Mouse (Mus musculus) bone marrow macrophage, adult 2 months (primary cell): ENCODE results near the gene Gstm4. TPM values are rescaled to one million over a fixed set of nuclear protein-coding genes. Genes with fewer than 3 reads are reported as not detected.
"Not testable (repeated sequence)": the region's sequence is repeated elsewhere in the genome, so short reads cannot be mapped to it uniquely, and the experiment has no call there.

Experiments used
- H3K27ac ChIP-seq: 2 replicates; pipeline ENCODE4 v1.5.1; 2012; ENCODE audit warnings: low read depth, low read length; ENCODE audit not compliant: insufficient read depth
- H3K4me1 ChIP-seq: 2 replicates; pipeline ENCODE4 v1.6.1; 2012; ENCODE audit warnings: low read length; ENCODE audit not compliant: control insufficient read depth, insufficient read depth
- H3K4me3 ChIP-seq: 2 replicates; pipeline ENCODE4 v1.5.1; 2012; ENCODE audit warnings: mild to moderate bottlenecking, low read length, moderate library complexity; ENCODE audit not compliant: insufficient read depth
- CTCF ChIP-seq: IDR thresholded peaks from 2 replicates; pipeline ENCODE4 v1.5.1; 2012; ENCODE audit warnings: low read depth, mild to moderate bottlenecking, low read length, moderate library complexity
- POLR2A ChIP-seq: IDR thresholded peaks from 2 replicates; pipeline ENCODE4 v1.6.1; 2012; ENCODE audit warnings: mild to moderate bottlenecking, low read depth, low read length, borderline replicate concordance
- polyA plus RNA-seq: library from polyadenylated mRNA; stranded (reverse); fragments of >200 nt; gene quantifications from 2 replicates; pipeline ENCODE4 v1.2.4, GENCODE M21; 2012; ENCODE audit not compliant: missing spikeins, insufficient read depth, insufficient read length

Gstm4 gene
- polyA plus RNA-seq, 1 experiment = 10.1 TPM

DNA sequence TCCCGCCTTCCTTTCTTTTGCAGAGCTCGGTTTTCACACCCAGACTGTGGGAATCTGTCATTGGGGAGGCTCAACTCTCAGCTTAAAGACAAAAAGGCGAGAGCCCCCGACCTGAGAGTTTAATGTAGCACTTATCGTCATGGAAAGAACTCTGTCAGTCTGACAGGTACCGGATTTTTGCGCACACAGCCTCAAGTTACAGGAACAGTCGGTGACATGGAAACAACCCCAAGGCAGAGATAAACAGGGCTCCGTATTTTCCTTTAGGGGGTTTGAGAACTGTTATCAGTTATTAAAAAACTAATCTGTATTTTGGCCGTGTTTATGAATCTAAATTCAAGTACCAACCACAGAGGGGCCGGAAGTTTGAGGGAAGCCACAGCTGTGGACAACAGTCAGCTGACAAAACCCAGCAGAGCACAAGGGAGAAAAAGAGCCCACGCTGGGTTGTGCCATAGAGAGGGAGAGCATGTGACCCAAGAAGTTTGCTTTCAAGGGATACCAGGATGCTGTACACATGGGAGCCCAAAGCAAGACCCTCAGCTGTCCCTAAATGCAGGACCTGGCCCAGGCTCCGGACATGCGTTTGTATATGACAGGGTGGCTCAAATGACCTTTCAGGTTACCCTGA lies 26.4 kb downstream of the Gstm4 start:
- peak overlapping the region; percentile 92 for H3K27ac ChIP-seq
- TF ChIP-seq POLR2A = no peak
- peak overlapping the region; percentile 39 for H3K4me3 ChIP-seq
- peaks cover 29% of the 10 kb centered on the region for H3K4me1 ChIP-seq

DNA sequence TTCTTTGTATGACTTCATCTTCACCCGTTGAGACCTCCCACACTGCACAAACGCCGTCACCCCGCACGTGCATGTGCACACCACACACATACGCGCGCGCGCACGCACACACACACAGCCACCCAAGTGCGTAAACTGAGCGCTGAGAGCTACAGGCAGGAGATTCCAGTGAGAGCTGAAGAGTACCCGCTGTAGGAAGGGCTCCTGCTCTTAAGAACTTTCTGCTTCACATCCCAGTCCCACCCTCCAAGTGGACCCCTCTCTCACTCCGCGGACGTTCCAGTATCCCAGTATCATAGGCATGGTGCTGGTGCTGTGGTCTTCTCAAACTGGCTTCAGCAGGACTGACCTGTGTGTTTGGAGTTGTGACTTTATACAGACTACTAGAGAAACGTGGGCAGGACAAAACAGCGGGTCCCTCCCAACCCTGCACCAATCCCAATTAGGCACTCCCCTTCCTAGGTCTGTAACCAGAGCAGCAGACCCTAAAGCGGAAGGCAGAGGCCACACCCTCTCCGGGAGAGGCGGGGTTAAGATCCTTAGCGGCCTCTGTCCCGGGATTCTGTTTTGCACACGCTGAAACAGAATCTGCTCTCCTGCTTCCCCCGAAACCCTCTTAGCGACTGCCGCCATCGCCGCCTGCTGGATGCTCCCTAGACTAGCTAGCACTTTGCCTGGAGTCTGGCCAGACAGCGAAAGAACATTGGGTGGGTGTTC lies 27.1 kb downstream of the Gstm4 start, which contains the start of gene Gstm1:
Gstm1 (minus strand) TSS at position 501 of the 717 bp plus-strand sequence.
- 0 out of 2 replicates have a peak, but pooled peaks have one; percentile 71 for TF ChIP-seq POLR2A
- TF ChIP-seq CTCF = peak; percentile 55
- peaks cover 34% of the 10 kb centered on the region for H3K4me1 ChIP-seq
- H3K4me3 ChIP-seq = peak within 1 kb of the TSS; percentile 67
- peak within 1 kb of the TSS; percentile 92 for H3K27ac ChIP-seq

- Histone ChIP-seq H3K4me1 (peaks cover 37% of the 10 kb centered on the region), H3K4me3 (peak overlapping the region; percentile 67)
- H3K27ac ChIP-seq = not testable (repeated sequence)
These were observed 28.2 kb downstream of the Gstm4 start for GRCm38 (mm10) chr3:108016468-108016867.

- Histone ChIP-seq H3K27ac (no peak overlapping the region), H3K4me3 (no peak overlapping the region), H3K4me1 (peaks cover 47% of the 10 kb centered on the region)
- TF ChIP-seq CTCF (no peak), POLR2A (no peak)
These were observed 29.7 kb downstream of the Gstm4 start for GRCm38 (mm10) chr3:108014974-108015346.

GRCm38 (mm10) chr3:108014098-108014973 lies 30.4 kb downstream of the Gstm4 start:
- Histone ChIP-seq H3K27ac (peak overlapping the region; percentile 87), H3K4me3 (no peak overlapping the region), H3K4me1 (peaks cover 45% of the 10 kb centered on the region)
- TF ChIP-seq POLR2A (no peak), CTCF (no peak)

GRCm38 (mm10) chr3:108013331-108013871 lies 31.3 kb downstream of the Gstm4 start:
- peak overlapping the region; percentile 8; the same call in 1 of the 2 replicates for H3K4me3 ChIP-seq
- peak overlapping the region; percentile 87 for H3K27ac ChIP-seq
- H3K4me1 ChIP-seq = peaks cover 37% of the 10 kb centered on the region
- TF ChIP-seq POLR2A (no peak), CTCF (no peak)

DNA sequence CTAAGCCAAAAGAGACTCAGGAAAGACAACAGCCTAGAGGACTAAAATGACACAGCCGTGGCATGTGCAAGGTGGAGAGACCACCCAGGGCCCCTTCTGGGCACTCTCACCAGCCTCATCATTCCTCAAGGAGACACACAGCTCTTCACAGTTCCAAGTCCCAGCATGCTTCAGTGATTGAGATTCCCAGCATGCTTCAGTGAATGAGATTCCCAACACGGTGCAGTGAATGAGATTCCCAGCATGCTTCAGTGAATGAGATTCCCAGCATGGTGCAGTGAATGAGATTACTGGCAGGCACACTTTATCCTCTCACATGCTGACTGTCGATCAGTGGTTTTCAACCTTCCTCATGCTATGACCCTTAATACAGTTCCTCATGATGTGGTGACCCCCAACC lies 33.1 kb downstream of the Gstm4 start:
- H3K4me1 ChIP-seq = peaks cover 35% of the 10 kb centered on the region
- no peak overlapping the region for H3K27ac ChIP-seq
- H3K4me3 ChIP-seq = no peak overlapping the region
- TF ChIP-seq POLR2A = no peak
- no peak for TF ChIP-seq CTCF

GRCm38 (mm10) chr3:108010286-108010685 lies 34.4 kb downstream of the Gstm4 start:
- Histone ChIP-seq H3K4me3 (no peak overlapping the region), H3K27ac (no peak overlapping the region), H3K4me1 (peaks cover 38% of the 10 kb centered on the region)
- no peak for TF ChIP-seq POLR2A

DNA sequence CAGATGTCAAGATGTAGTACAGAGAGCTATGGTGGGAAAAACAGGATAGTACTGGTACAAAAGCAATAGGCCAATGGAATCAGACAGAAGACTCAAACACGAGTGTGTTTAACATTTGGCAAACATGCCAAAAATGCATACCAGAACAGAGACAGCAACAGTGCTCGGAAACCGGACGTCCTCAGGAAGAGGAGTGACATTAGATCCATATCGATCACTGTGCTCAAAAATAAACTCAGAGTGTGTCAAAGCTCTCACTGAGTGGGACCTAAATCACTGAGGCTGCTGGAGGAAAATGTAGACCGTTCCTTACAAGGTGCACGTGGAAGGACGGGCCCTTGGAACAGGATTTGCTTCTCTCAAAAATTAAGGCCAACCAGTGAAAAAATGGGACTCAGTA lies 42.7 kb downstream of the Gstm4 start:
- Histone ChIP-seq H3K4me1 (peaks cover 7% of the 10 kb centered on the region), H3K27ac (no peak overlapping the region), H3K4me3 (no peak overlapping the region)
- TF ChIP-seq POLR2A (no peak), CTCF (no peak)
